Comparison of ENCODE assay signal across 32 mouse cellular contexts in genomic region chr9:119394808-119395207, GRCm38 (mm10). TPM values are rescaled to one million over a fixed set of nuclear protein-coding genes. Genes with fewer than 3 reads are reported as not detected.
DNase-seq lines count a peak whose midpoint lies in the region; ATAC-seq and TF ChIP-seq lines count a peak whose summit lies in the region.
"Had no signal": no experiment of that assay in that cellular context is flagged by ENCODE, and none has a peak within 500 bp of the region (broad histone marks: within the 10 kb centered on the region; RNA-seq: fewer than 3 reads in every experiment).

No protein-coding gene starts in this region.

- H3K4me1 ChIP-seq in cerebellum, adult 2 months (ENCODE audit: control insufficient read depth, insufficient read depth, low read length) = no peaks in the 10 kb centered on the region
- no peaks in the 10 kb centered on the region for H3K4me1 ChIP-seq in forebrain, embryonic 11.5 days (replicated peaks; ENCODE audit: control insufficient read depth, insufficient read depth, low read length)
- H3K4me1 ChIP-seq: embryonic facial prominence, embryonic 12.5 days; embryonic facial prominence, embryonic 15.5 days; forebrain, embryonic 13.5 days; heart, embryonic 10.5 days; heart, embryonic 13.5 days; hindbrain, embryonic 12.5 days; hindbrain, embryonic 15.5 days had no signal

- 70% methylated on average over 1 of the region's 1 CpGs for WGBS in cerebellum, adult 2 months
- 80% methylated on average over 1 of the region's 1 CpGs for WGBS in forebrain, embryonic 11.5 days

- H3K27me3 ChIP-seq in cerebellum, adult 2 months (ENCODE audit: control insufficient read depth, insufficient read depth, low read length) = no peaks in the 10 kb centered on the region
- no peaks in the 10 kb centered on the region for H3K27me3 ChIP-seq in forebrain, embryonic 11.5 days (ENCODE audit: control insufficient read depth, insufficient read depth, low read length)
- H3K27me3 ChIP-seq: embryonic facial prominence, embryonic 12.5 days; embryonic facial prominence, embryonic 15.5 days; forebrain, embryonic 13.5 days; heart, embryonic 13.5 days; hindbrain, embryonic 12.5 days; hindbrain, embryonic 15.5 days had no signal

- ATAC-seq in megakaryocyte, adult 5-6 weeks (ENCODE audit: poor library complexity, severe bottlenecking) = 0 out of 2 replicates have a peak, but pooled peaks have one; percentile 47
- no peak for ATAC-seq in forebrain, embryonic 11.5 days (replicated peaks; ENCODE audit: low FRiP score)
- ATAC-seq: forebrain, embryonic 13.5 days; forebrain, embryonic 16.5 days had no signal

- TF ChIP-seq POLR2A in cerebellum, adult 2 months (IDR thresholded peaks at IDR 0.05; ENCODE audit: borderline replicate concordance, insufficient read depth, low read length) = no peak

- 0 out of 2 replicates have a peak, but pooled peaks have one; percentile 1 for TF ChIP-seq CTCF in cerebellum, adult 2 months (IDR thresholded peaks at IDR 0.05; ENCODE audit: borderline replicate concordance, insufficient read depth, low read depth, low read length)

- H3K27ac ChIP-seq in cerebellum, adult 2 months (ENCODE audit: insufficient read depth, low read length) = no peak overlapping the region
- no peak overlapping the region for H3K27ac ChIP-seq in forebrain, embryonic 11.5 days (ENCODE audit: low read depth, low read length)
- H3K27ac ChIP-seq: embryonic facial prominence, embryonic 12.5 days; embryonic facial prominence, embryonic 15.5 days; forebrain, embryonic 13.5 days; heart, embryonic 10.5 days; heart, embryonic 13.5 days; hindbrain, embryonic 12.5 days; hindbrain, embryonic 15.5 days had no signal

- DNase-seq in cerebellum, adult 2 months = no peak
- DNase-seq in cerebellum, adult 11 months = no peak
- peak; percentile 18 for DNase-seq in 416B (ENCODE audit: low read depth)
- DNase-seq in fat pad, adult 2 months (ENCODE audit: extremely low read depth, low read depth, low spot score) = peak; percentile 74
- no peak for DNase-seq in thymus, adult 18-20 months
- DNase-seq in lung, postnatal 14 days = no peak
- no peak for DNase-seq in forebrain, embryonic 11.5 days (ENCODE audit: low spot score)
- DNase-seq: adrenal gland, adult 2 months; adrenal gland, postnatal 14 days; B cell, adult 2 months; cerebellum, adult 18-20 months; cerebellum, adult 9-11 months; cerebellum, postnatal 25 days; gastrocnemius, postnatal 10 days; gastrocnemius, postnatal 36 days; heart, adult 18-20 months; heart, postnatal 14 days had no signal

- H3K36me3 ChIP-seq in forebrain, embryonic 11.5 days (ENCODE audit: control insufficient read depth, insufficient read depth, low read length) = no peaks in the 10 kb centered on the region
- H3K36me3 ChIP-seq: embryonic facial prominence, embryonic 12.5 days; embryonic facial prominence, embryonic 15.5 days; heart, embryonic 13.5 days; hindbrain, embryonic 12.5 days; hindbrain, embryonic 15.5 days had no signal

- no peak overlapping the region for H3K9ac ChIP-seq in forebrain, embryonic 11.5 days (ENCODE audit: low read length)
- H3K9ac ChIP-seq: embryonic facial prominence, embryonic 12.5 days; embryonic facial prominence, embryonic 15.5 days; forebrain, embryonic 13.5 days; heart, embryonic 13.5 days; hindbrain, embryonic 12.5 days; hindbrain, embryonic 15.5 days had no signal

- H3K4me2 ChIP-seq in forebrain, embryonic 11.5 days (ENCODE audit: low read depth, low read length, severe bottlenecking) = no peak overlapping the region
- H3K4me2 ChIP-seq: embryonic facial prominence, embryonic 12.5 days; embryonic facial prominence, embryonic 15.5 days; forebrain, embryonic 13.5 days; heart, embryonic 13.5 days; hindbrain, embryonic 12.5 days; hindbrain, embryonic 15.5 days had no signal

- H3K4me3 ChIP-seq in cerebellum, adult 2 months (replicated peaks; ENCODE audit: insufficient read depth, low read depth, low read length) = no peak overlapping the region
- H3K4me3 ChIP-seq in forebrain, embryonic 11.5 days (ENCODE audit: low read depth, low read length) = no peak overlapping the region
- H3K4me3 ChIP-seq: embryonic facial prominence, embryonic 12.5 days; embryonic facial prominence, embryonic 15.5 days; forebrain, embryonic 13.5 days; heart, embryonic 10.5 days; heart, embryonic 13.5 days; hindbrain, embryonic 12.5 days; hindbrain, embryonic 15.5 days had no signal

- no peaks in the 10 kb centered on the region for H3K9me3 ChIP-seq in forebrain, embryonic 11.5 days (ENCODE audit: control insufficient read depth, low read length)
- H3K9me3 ChIP-seq: embryonic facial prominence, embryonic 12.5 days; embryonic facial prominence, embryonic 15.5 days; forebrain, embryonic 13.5 days; G1E; heart, embryonic 10.5 days; heart, embryonic 13.5 days; hindbrain, embryonic 12.5 days; hindbrain, embryonic 15.5 days had no signal

RNA-seq across cellular contexts. Expression of gene Acvr2b, which starts 7.1 kb away (rescaled TPM):
- 4.5 and 5.0 TPM in 2 replicates for polyA plus RNA-seq in cerebellum, adult 2 months (2012; rRNA removed)
- 1.1 and 1.7 TPM in 2 replicates for total RNA-seq in megakaryocyte, adult 5-6 weeks (2015)
- 0.37 and 0.57 TPM in 2 replicates for total RNA-seq in megakaryocyte, adult 5-6 weeks (2017)
- polyA plus RNA-seq in forebrain, embryonic 11.5 days (2014; fragmentation: Nextera tagmentation; extraction: Ambion mirVana) = 106 and 133 TPM in 2 replicates

RNA-seq across cellular contexts. Expression of gene Slc22a14, which starts 29.5 kb away (rescaled TPM):
- not detected in 2 replicates for polyA plus RNA-seq in cerebellum, adult 2 months (2012; rRNA removed)
- total RNA-seq in megakaryocyte, adult 5-6 weeks (2015) = not detected in 2 replicates
- total RNA-seq in megakaryocyte, adult 5-6 weeks (2017) = not detected in 2 replicates
- polyA plus RNA-seq in forebrain, embryonic 11.5 days (2014; fragmentation: Nextera tagmentation; extraction: Ambion mirVana) = not detected in 2 replicates
- total RNA-seq: adrenal gland, postnatal 14 days; adrenal gland, postnatal 4 days; CH12.LX; common myeloid progenitor, adult 5-6 weeks; G1E; gastrocnemius, adult 18-20 months; gastrocnemius, postnatal 10 days; gastrocnemius, postnatal 36 days; heart, adult 18-20 months; hematopoietic stem cell, adult 5-6 weeks had no signal
- polyA plus RNA-seq: adrenal gland, adult 2 months; embryonic facial prominence, embryonic 12.5 days; forebrain, embryonic 13.5 days; forebrain, embryonic 16.5 days; G1E; heart, embryonic 10.5 days; heart, embryonic 13.5 days; hindbrain, embryonic 12.5 days; hindbrain, embryonic 15.5 days had no signal

RNA-seq across cellular contexts. Expression of gene Xylb, which starts 37.6 kb away (rescaled TPM):
- polyA plus RNA-seq in cerebellum, adult 2 months (2012; rRNA removed) = 5.9 and 6.1 TPM in 2 replicates
- total RNA-seq in megakaryocyte, adult 5-6 weeks (2015) = 0.60 and 1.7 TPM in 2 replicates
- 0.89 and 1.9 TPM in 2 replicates for total RNA-seq in megakaryocyte, adult 5-6 weeks (2017)
- 12.5 and 12.7 TPM in 2 replicates for polyA plus RNA-seq in forebrain, embryonic 11.5 days (2014; fragmentation: Nextera tagmentation; extraction: Ambion mirVana)

RNA-seq across cellular contexts. Expression of gene Exog, which starts 49.9 kb away (rescaled TPM):
- polyA plus RNA-seq in cerebellum, adult 2 months (2012; rRNA removed) = 13.0 and 14.1 TPM in 2 replicates
- 3.5 and 5.9 TPM in 2 replicates for total RNA-seq in megakaryocyte, adult 5-6 weeks (2015)
- 2.1 and 3.0 TPM in 2 replicates for total RNA-seq in megakaryocyte, adult 5-6 weeks (2017)
- 44.0 and 47.0 TPM in 2 replicates for polyA plus RNA-seq in forebrain, embryonic 11.5 days (2014; fragmentation: Nextera tagmentation; extraction: Ambion mirVana)

RNA-seq across cellular contexts. Expression of gene Myd88, which starts 53.6 kb away (rescaled TPM):
- 5.4 and 6.1 TPM in 2 replicates for polyA plus RNA-seq in cerebellum, adult 2 months (2012; rRNA removed)
- 91.9 and 92.2 TPM in 2 replicates for total RNA-seq in megakaryocyte, adult 5-6 weeks (2015)
- 61.1 and 62.7 TPM in 2 replicates for total RNA-seq in megakaryocyte, adult 5-6 weeks (2017)
- polyA plus RNA-seq in forebrain, embryonic 11.5 days (2014; fragmentation: Nextera tagmentation; extraction: Ambion mirVana) = 6.8 and 7.5 TPM in 2 replicates

Comparison
In these comparisons a context has a peak if more than half of its experiments do, and no peak if none do; other contexts are left out.
1. DNase-seq: peak in 416B (single experiment) and fat pad, adult 2 months (single experiment); none in cerebellum, adult 2 months (0 of 2), cerebellum, adult 11 months (single experiment), thymus, adult 18-20 months (0 of 2), lung, postnatal 14 days (single experiment) and forebrain, embryonic 11.5 days (single experiment).
2. RNA of gene Acvr2b, which starts 7.1 kb away (polyA plus RNA-seq): 106 to 133 TPM in forebrain, embryonic 11.5 days; 4.5 to 5.0 TPM in cerebellum, adult 2 months; every median in the first group is over 10 times any median in the second.